ENCODE assay signal across 28 mouse cellular contexts in the genomic region with DNA sequence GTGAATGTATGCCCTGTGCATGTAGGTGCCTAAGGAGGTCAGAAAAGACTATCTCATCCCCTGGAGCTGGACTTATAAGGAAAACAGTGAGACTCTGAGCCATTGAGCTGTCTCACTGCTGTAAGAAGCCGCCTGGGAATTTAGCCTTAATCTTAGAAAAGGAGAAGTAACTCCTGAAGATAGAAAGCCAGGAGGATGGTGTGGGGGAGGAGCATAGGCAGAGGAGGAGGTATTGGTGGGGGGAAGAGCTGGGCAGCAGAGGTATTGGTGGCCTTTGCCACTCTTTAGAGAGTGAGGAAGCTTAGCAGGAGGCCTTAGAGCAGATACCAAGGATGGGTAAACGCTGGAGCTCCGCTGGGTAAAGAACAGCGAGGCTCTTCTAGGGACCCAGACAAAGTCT. TPM values are rescaled to one million over a fixed set of nuclear protein-coding genes. Genes with fewer than 3 reads are reported as not detected.
DNase-seq lines count a peak whose midpoint lies in the region; ATAC-seq lines count a peak whose summit lies in the region.
"Had no signal": no experiment of that assay in that cellular context is flagged by ENCODE, and none has a peak within 500 bp of the region (broad histone marks: within the 10 kb centered on the region; RNA-seq: fewer than 3 reads in every experiment).

No protein-coding gene starts in this region.

- no peak overlapping the region for H3K27ac ChIP-seq in forebrain, embryonic 10.5 days
- H3K27ac ChIP-seq: embryonic facial prominence, embryonic 10.5 days; embryonic facial prominence, embryonic 15.5 days; forebrain, embryonic 13.5 days; heart, embryonic 15.5 days; hindbrain, embryonic 13.5 days; liver, embryonic 14.5 days; macrophage; neural tube, embryonic 13.5 days had no signal

- H3K4me1 ChIP-seq in forebrain, embryonic 10.5 days: peaks cover 10% of the 10 kb centered on the region; the same call in 1 of the 2 replicates
- H3K4me1 ChIP-seq: embryonic facial prominence, embryonic 10.5 days; embryonic facial prominence, embryonic 15.5 days; forebrain, embryonic 13.5 days; heart, embryonic 15.5 days; hindbrain, embryonic 13.5 days; neural tube, embryonic 13.5 days had no signal

- peak; percentile 77 for DNase-seq in heart, adult 11 months
- no peak for DNase-seq in heart, postnatal 25 days (ENCODE audit: low spot score)
- DNase-seq in 416B (ENCODE audit: low read depth): peak; percentile 41
- DNase-seq in urinary bladder, adult 18-20 months (ENCODE audit: low spot score in 2 of 2): no peak
- DNase-seq in forebrain, embryonic 10.5 days (ENCODE audit: extremely low spot score, low spot score): no peak
- no peak for DNase-seq in testis, postnatal 10 days (ENCODE audit: low spot score)
- DNase-seq: adrenal gland, adult 2 months; cerebellum, adult 2 months; cerebellum, postnatal 14 days; gastrocnemius, postnatal 14 days; heart, adult 18-20 months; heart, postnatal 36 days; kidney, adult 9 months; kidney, postnatal 10 days; lung, adult 2 months; lung, postnatal 10 days had no signal

- WGBS in forebrain, embryonic 10.5 days: 47% methylated on average over 4 of the region's 4 CpGs

- peak; percentile 74 for ATAC-seq in common myeloid progenitor, adult 5-6 weeks (replicated peaks; ENCODE audit: low read depth, poor library complexity, severe bottlenecking)
- ATAC-seq in megakaryocyte progenitor cell, adult 5-6 weeks (replicated peaks; ENCODE audit: poor library complexity): peak; percentile 72
- ATAC-seq: activated CD4-positive, CD25-positive, alpha-beta regulatory T cell, adult 4 months; forebrain, embryonic 13.5 days; intestine, postnatal 0 days had no signal

- no peaks in the 10 kb centered on the region for H3K27me3 ChIP-seq in forebrain, embryonic 10.5 days (ENCODE audit: poor library complexity, severe bottlenecking)
- H3K27me3 ChIP-seq: embryonic facial prominence, embryonic 15.5 days; forebrain, embryonic 13.5 days; heart, embryonic 15.5 days; hindbrain, embryonic 13.5 days; neural tube, embryonic 13.5 days had no signal

- H3K9me3 ChIP-seq in forebrain, embryonic 10.5 days: no peaks in the 10 kb centered on the region
- H3K9me3 ChIP-seq: embryonic facial prominence, embryonic 10.5 days; embryonic facial prominence, embryonic 15.5 days; forebrain, embryonic 13.5 days; heart, embryonic 15.5 days; hindbrain, embryonic 13.5 days; neural tube, embryonic 13.5 days had no signal

- H3K4me3 ChIP-seq in forebrain, embryonic 10.5 days: no peak overlapping the region
- H3K4me3 ChIP-seq: embryonic facial prominence, embryonic 10.5 days; embryonic facial prominence, embryonic 15.5 days; forebrain, embryonic 13.5 days; heart, embryonic 15.5 days; hindbrain, embryonic 13.5 days; neural tube, embryonic 13.5 days had no signal

- intact Hi-C loops in heart, postnatal 25 days (cut with DNase I): loop anchor here (5.0 kb wide), 1 partner anchor 42 kb away; a partner anchor contains a TSS

- no peaks in the 10 kb centered on the region for H3K36me3 ChIP-seq in forebrain, embryonic 10.5 days (replicated peaks)
- H3K36me3 ChIP-seq: embryonic facial prominence, embryonic 10.5 days; embryonic facial prominence, embryonic 15.5 days; heart, embryonic 15.5 days; hindbrain, embryonic 13.5 days; neural tube, embryonic 13.5 days had no signal

RNA-seq across cellular contexts. Expression of a gene that starts 26.5 kb away (rescaled TPM):
- total RNA-seq in heart, postnatal 25 days (2021): 1 to 10 TPM in 1 of 2 experiments, under 1 TPM in 1; 0.49 to 1.1 TPM
- 3.8 and 4.0 TPM in 2 replicates for total RNA-seq in common myeloid progenitor, adult 5-6 weeks (2017)
- total RNA-seq in megakaryocyte progenitor cell, adult 5-6 weeks (2015): 2.2 and 2.4 TPM in 2 replicates
- 1.4 and 2.3 TPM in 2 replicates for total RNA-seq in megakaryocyte progenitor cell, adult 5-6 weeks (2017)
- 0.15 and 0.36 TPM in 2 replicates for polyA plus RNA-seq in forebrain, embryonic 10.5 days (2016; fragmentation: Nextera tagmentation; extraction: Ambion mirVana)

RNA-seq across cellular contexts. Expression of a gene that starts 41.6 kb away (rescaled TPM):
- total RNA-seq in heart, postnatal 25 days (2021): 10 to 100 TPM; 16.8 to 17.9 TPM
- 15.9 and 16.8 TPM in 2 replicates for total RNA-seq in common myeloid progenitor, adult 5-6 weeks (2017)
- 12.1 and 14.3 TPM in 2 replicates for total RNA-seq in megakaryocyte progenitor cell, adult 5-6 weeks (2015)
- 9.3 and 11.3 TPM in 2 replicates for total RNA-seq in megakaryocyte progenitor cell, adult 5-6 weeks (2017)
- 6.4 and 6.5 TPM in 2 replicates for polyA plus RNA-seq in forebrain, embryonic 10.5 days (2016; fragmentation: Nextera tagmentation; extraction: Ambion mirVana)

Comparison
In these comparisons a context has a peak if more than half of its experiments do, and no peak if none do; other contexts are left out.
1. DNase-seq: peak in heart, adult 11 months (single experiment) and 416B (single experiment); none in heart, postnatal 25 days (single experiment), urinary bladder, adult 18-20 months (0 of 2), forebrain, embryonic 10.5 days (single experiment) and testis, postnatal 10 days (single experiment).